Mouse (Mus musculus) kidney, adult 2 months (tissue): Measurements from ENCODE around the gene Rpl18.

Experiments
- CTCF ChIP-seq: fragments of 200-500 bp; conservative IDR thresholded peaks from 2 replicates; pipeline ENCODE4 v1.5.1; 2011; ENCODE audit warnings: low read depth, mild to moderate bottlenecking, control low read depth, low read length, moderate library complexity, mixed read lengths; ENCODE audit not compliant: insufficient read depth, insufficient read length
- POLR2A ChIP-seq: fragments of 200-500 bp; IDR thresholded peaks from one replicate; pipeline ENCODE4 v1.6.1; 2011; ENCODE audit warnings: low read depth, low read length, control low read depth

DNA sequence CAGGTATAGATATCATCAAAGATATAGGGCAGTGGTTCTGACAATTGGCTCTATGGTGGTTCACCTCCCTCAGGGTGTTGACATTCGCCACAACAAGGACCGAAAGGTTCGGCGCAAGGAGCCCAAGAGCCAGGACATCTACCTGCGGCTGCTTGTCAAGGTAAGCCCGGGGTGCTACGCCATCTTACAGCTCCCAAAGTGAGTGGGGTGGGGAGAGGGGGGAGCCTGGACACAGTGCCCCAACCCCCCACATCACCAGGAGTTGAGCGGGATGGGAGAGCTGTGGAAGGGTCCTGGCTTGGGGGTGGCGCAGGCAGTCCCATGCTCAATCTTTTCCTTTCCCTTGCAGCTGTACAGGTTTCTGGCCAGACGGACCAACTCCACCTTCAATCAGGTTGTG, 3.9 kb downstream of the Rpl18 start:
- TF ChIP-seq CTCF (no peak), POLR2A (no peak)
